Mouse (Mus musculus): ENCODE results near the gene Mrps23.

DNA sequence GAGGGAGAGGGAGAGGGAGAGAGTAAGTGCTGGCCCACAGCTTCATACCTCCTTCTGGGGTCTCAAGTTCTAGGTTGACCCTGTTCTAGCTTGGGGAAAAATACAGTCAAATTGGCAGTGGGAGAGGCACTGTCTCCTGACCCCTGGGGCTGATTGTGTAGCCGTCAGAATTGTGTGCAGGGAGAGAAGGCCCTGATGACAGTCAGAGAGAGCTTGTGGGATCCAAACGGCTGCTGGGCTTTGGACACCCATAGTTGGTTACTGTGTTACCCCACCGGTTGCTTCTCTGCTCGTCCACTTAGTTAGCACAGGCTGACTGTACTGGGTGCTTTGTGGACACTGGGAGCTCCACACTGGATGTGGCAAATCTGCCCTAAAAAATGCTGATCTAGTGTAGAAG is 41.4 kb upstream of the Mrps23 start:
- no peak for TF ChIP-seq POLR2A (IDR thresholded peaks at IDR 0.05; ENCODE audit: insufficient read depth, low read length)
- TF ChIP-seq CTCF (IDR thresholded peaks at IDR 0.05; ENCODE audit: low read depth, low read length), result no peak
- no peak for TF ChIP-seq EP300 (IDR thresholded peaks at IDR 0.05; ENCODE audit: insufficient read depth, low read depth, low read length)

Measured in ES-Bruce4 (cell line).